Mouse (Mus musculus): ENCODE data around the gene Asb6. TPM values are rescaled to one million over a fixed set of nuclear protein-coding genes. Genes with fewer than 3 reads are reported as not detected.
A peak's percentile ranks its signal among the peaks of the same experiment; 100 is the strongest.

The Asb6 gene
- total and polyA plus RNA-seq, 3 experiments, result 7.8 to 13.6 (median 8.1) TPM

DNA sequence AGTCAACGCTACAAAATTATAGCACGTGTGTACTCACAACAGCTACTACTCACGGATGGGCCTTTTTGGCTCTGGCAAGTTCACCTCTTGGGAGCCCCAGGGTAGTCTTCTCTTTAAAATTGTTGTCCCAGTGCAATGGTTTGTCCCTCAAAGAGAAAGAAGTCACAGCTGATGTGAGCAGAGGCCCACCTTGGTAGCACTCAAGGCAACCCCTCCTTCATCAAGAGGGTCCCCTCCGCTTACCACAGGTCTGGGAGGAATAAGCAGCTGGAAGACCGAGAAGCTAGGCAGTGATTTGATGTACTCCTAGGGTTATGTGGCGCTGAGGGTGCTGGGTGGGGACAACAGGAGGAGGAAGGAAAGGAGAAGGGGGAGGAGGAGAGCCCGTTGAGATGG lies 29.5 kb downstream of the Asb6 start:
- TF ChIP-seq EP300 (IDR thresholded peaks at IDR 0.05; ENCODE audit: insufficient read depth, low read depth, low read length) (no peak), CTCF (IDR thresholded peaks at IDR 0.05) (no peak), POLR2A (IDR thresholded peaks at IDR 0.05; ENCODE audit: insufficient read depth, low read depth, low read length) (no peak)
- WGBS, result 56% methylated on average over 7 of the region's 7 CpGs
- Histone ChIP-seq H3K4me3 (peak overlapping the region; percentile 53; the same call in 1 of the 2 replicates), H3K27ac (no peak overlapping the region), H3K9ac (ENCODE audit: low read depth, low read length) (no peak overlapping the region), H3K79me2 (replicated peaks; ENCODE audit: control insufficient read depth, insufficient read depth, low read length) (no peaks in the 10 kb centered on the region), H3K4me1 (ENCODE audit: control insufficient read depth, insufficient read depth, low read length) (peaks cover 3% of the 10 kb centered on the region; the same call in 1 of the 2 replicates), H3K27me3 (ENCODE audit: control insufficient read depth, insufficient read depth, low read length) (no peaks in the 10 kb centered on the region), H3K36me3 (ENCODE audit: control insufficient read depth, insufficient read depth, low read length) (no peaks in the 10 kb centered on the region)
- no peak for DNase-seq
- intact Hi-C loops (cut with DNase I), result no loop called here

DNA sequence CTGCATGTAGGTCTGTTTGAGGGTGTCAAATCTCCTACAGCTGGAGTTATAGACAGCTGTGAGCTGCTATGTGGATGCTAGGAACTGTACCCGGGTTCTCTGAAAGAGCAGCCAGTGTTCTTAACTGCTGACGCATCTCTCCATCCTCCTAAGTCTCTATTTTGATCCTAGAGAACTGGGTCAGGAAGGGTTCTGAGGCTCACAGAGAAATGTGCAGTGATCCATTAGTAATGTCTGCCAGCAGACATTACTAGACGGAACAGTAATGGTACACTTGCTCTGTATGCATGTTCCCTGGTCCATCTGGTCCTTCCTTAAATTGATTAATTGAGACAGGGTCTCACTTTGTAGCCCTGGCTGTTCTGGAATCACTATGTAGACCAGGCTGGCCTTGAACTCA lies 30.7 kb downstream of the Asb6 start:
- DNase-seq, result no peak
- intact Hi-C loops (cut with DNase I), result no loop called here
- no peak for TF ChIP-seq POLR2A (IDR thresholded peaks at IDR 0.05; ENCODE audit: insufficient read depth, low read depth, low read length)
- no peak for TF ChIP-seq EP300 (IDR thresholded peaks at IDR 0.05; ENCODE audit: insufficient read depth, low read depth, low read length)
- TF ChIP-seq CTCF (IDR thresholded peaks at IDR 0.05), result no peak
- peaks cover 3% of the 10 kb centered on the region; the same call in 1 of the 2 replicates for H3K4me1 ChIP-seq (ENCODE audit: control insufficient read depth, insufficient read depth, low read length)
- H3K36me3 ChIP-seq (ENCODE audit: control insufficient read depth, insufficient read depth, low read length), result no peaks in the 10 kb centered on the region
- WGBS, result 93% methylated on average over 3 of the region's 3 CpGs
- H3K4me3 ChIP-seq, result no peak overlapping the region
- H3K27me3 ChIP-seq (ENCODE audit: control insufficient read depth, insufficient read depth, low read length), result no peaks in the 10 kb centered on the region
- H3K79me2 ChIP-seq (replicated peaks; ENCODE audit: control insufficient read depth, insufficient read depth, low read length), result no peaks in the 10 kb centered on the region
- no peak overlapping the region for H3K27ac ChIP-seq
- H3K9ac ChIP-seq (ENCODE audit: low read depth, low read length), result no peak overlapping the region

DNA sequence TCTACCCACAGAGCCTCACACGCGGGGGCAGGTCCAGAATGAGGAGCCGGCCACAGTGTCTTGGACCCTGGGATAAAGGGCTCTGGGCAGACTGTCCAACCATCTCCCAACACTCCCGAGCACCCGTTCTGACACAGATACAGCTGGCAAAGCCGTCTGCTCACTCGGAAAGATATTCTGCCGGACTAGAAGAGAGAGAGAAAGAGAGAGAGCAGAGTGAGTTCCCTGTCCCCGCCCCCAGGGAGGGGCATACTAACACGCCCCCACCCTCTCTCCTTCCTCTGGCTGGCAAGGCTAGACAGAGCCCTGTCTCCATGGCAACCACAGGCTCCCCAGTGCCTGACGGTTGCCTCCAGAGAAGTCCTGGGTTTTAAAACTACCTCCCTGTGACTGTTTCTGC lies 33.8 kb downstream of the Asb6 start:
- H3K4me3 ChIP-seq, result no peak overlapping the region
- no peak for TF ChIP-seq EP300 (IDR thresholded peaks at IDR 0.05; ENCODE audit: insufficient read depth, low read depth, low read length)
- TF ChIP-seq CTCF (IDR thresholded peaks at IDR 0.05), result no peak
- TF ChIP-seq POLR2A (IDR thresholded peaks at IDR 0.05; ENCODE audit: insufficient read depth, low read depth, low read length), result 0 out of 2 replicates have a peak, but pooled peaks have one; percentile 17
- H3K27ac ChIP-seq, result no peak overlapping the region; the same call in 1 of the 2 replicates
- H3K4me1 ChIP-seq (ENCODE audit: control insufficient read depth, insufficient read depth, low read length), result no peaks in the 10 kb centered on the region; the same call in 1 of the 2 replicates
- peak; percentile 72 to 83 for DNase-seq
- H3K27me3 ChIP-seq (ENCODE audit: control insufficient read depth, insufficient read depth, low read length), result no peaks in the 10 kb centered on the region
- intact Hi-C loops (cut with DNase I), result no loop called here
- H3K36me3 ChIP-seq (ENCODE audit: control insufficient read depth, insufficient read depth, low read length), result no peaks in the 10 kb centered on the region
- 16% methylated on average over 11 of the region's 11 CpGs for WGBS
- H3K79me2 ChIP-seq (replicated peaks; ENCODE audit: control insufficient read depth, insufficient read depth, low read length), result no peaks in the 10 kb centered on the region
- H3K9ac ChIP-seq (ENCODE audit: low read depth, low read length), result no peak overlapping the region

DNA sequence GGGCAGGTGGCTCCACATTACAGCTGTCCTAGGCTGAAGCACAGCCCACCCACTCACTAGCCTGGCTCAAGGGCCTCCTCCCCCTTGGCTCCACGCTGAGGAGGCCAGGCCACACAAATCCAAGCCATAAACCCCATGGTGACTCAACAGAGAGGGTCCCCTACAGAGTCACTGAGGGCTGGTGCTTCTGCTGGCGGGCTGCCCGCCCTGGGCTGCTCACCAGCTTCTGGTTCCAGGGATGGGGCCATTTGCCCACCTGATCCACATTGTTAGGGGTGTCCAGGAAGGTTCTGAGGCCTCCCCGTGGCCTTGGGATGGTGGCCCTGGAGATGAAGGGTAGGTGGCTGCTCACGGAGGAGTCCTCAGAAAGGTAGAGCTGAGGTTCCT lies 34.3 kb downstream of the Asb6 start:
- DNase-seq, result peak in 1 of 2 experiments; percentile 26
- Histone ChIP-seq H3K9ac (ENCODE audit: low read depth, low read length) (no peak overlapping the region), H3K79me2 (replicated peaks; ENCODE audit: control insufficient read depth, insufficient read depth, low read length) (no peaks in the 10 kb centered on the region), H3K36me3 (ENCODE audit: control insufficient read depth, insufficient read depth, low read length) (no peaks in the 10 kb centered on the region), H3K4me3 (no peak overlapping the region), H3K27me3 (ENCODE audit: control insufficient read depth, insufficient read depth, low read length) (no peaks in the 10 kb centered on the region), H3K4me1 (ENCODE audit: control insufficient read depth, insufficient read depth, low read length) (no peaks in the 10 kb centered on the region; the same call in 1 of the 2 replicates), H3K27ac (no peak overlapping the region)
- intact Hi-C loops (cut with DNase I), result loop anchor here (2.0 kb wide), 2 partner anchors 83 to 139 kb away; no protein-coding TSS in a partner anchor
- TF ChIP-seq POLR2A (IDR thresholded peaks at IDR 0.05; ENCODE audit: insufficient read depth, low read depth, low read length), result no peak
- TF ChIP-seq CTCF (IDR thresholded peaks at IDR 0.05), result no peak
- no peak for TF ChIP-seq EP300 (IDR thresholded peaks at IDR 0.05; ENCODE audit: insufficient read depth, low read depth, low read length)
- WGBS, result 87% methylated on average over 5 of the region's 5 CpGs

DNA sequence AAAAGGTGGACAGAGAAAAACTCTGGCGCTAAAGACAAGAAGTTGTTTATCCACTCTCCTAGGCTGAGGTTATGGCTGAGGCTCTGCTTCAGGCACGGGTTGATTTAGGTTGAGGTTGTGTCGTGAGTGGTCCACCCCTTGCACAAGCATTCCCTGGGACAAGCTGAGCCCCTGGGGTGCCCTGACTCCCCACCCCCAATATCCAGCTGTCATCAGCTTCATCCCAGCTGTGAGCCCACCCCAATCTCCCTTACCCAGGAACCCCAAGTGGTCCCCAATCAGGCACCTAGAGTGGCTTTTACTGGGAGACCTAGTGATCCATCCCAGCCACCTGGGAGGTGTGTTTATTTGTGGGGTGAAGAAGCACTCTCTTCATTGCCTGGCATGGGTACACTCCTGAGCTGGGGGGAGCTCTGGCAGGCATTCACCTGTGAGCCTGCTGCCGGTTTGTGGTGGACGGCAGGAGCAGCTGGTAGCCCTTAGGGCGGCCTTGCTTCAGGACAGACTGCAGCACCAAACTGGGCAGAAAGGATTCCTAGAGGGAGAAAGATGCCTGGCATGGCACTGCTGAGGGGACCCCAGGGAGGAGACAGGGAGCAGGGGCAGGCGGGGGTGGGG lies 34.8 kb downstream of the Asb6 start:
- intact Hi-C loops (cut with DNase I), result loop anchor here (2.0 kb wide), 2 partner anchors 83 to 139 kb away; no protein-coding TSS in a partner anchor
- Histone ChIP-seq H3K4me1 (ENCODE audit: control insufficient read depth, insufficient read depth, low read length) (no peaks in the 10 kb centered on the region; the same call in 1 of the 2 replicates), H3K27ac (peak overlapping the region; percentile 89), H3K9ac (ENCODE audit: low read depth, low read length) (no peak overlapping the region), H3K4me3 (no peak overlapping the region), H3K79me2 (replicated peaks; ENCODE audit: control insufficient read depth, insufficient read depth, low read length) (no peaks in the 10 kb centered on the region), H3K27me3 (ENCODE audit: control insufficient read depth, insufficient read depth, low read length) (no peaks in the 10 kb centered on the region), H3K36me3 (ENCODE audit: control insufficient read depth, insufficient read depth, low read length) (no peaks in the 10 kb centered on the region)
- WGBS, result 80% methylated on average over 7 of the region's 7 CpGs
- TF ChIP-seq EP300 (IDR thresholded peaks at IDR 0.05; ENCODE audit: insufficient read depth, low read depth, low read length) (no peak), POLR2A (IDR thresholded peaks at IDR 0.05; ENCODE audit: insufficient read depth, low read depth, low read length) (no peak), CTCF (IDR thresholded peaks at IDR 0.05) (no peak)
- peak in 1 of 2 experiments; percentile 13 for DNase-seq

Measured in heart, adult 2 months (tissue).